Comparison of ENCODE assay signal across 8 mouse cellular contexts in genomic region chr5:24352251-24352859, GRCm38 (mm10). TPM values are rescaled to one million over a fixed set of nuclear protein-coding genes. Genes with fewer than 3 reads are reported as not detected.
DNase-seq lines count a peak whose midpoint lies in the region; ATAC-seq and TF ChIP-seq lines count a peak whose summit lies in the region.

No protein-coding gene starts in this region.

- peak overlapping the region; percentile 67 for H3K9ac ChIP-seq in forebrain, postnatal 0 days
- H3K9ac ChIP-seq in intestine, embryonic 15.5 days, result peak overlapping the region; percentile 67

- no peak for TF ChIP-seq CTCF in forebrain, postnatal 0 days (IDR thresholded peaks at IDR 0.05; ENCODE audit: low read depth)

- H3K4me2 ChIP-seq in forebrain, postnatal 0 days (ENCODE audit: low read depth), result peak overlapping the region; percentile 88
- H3K4me2 ChIP-seq in intestine, embryonic 15.5 days (replicated peaks), result peak overlapping the region; percentile 97

- H3K27me3 ChIP-seq in forebrain, postnatal 0 days (ENCODE audit: insufficient read depth, low read length), result no peaks in the 10 kb centered on the region
- no peaks in the 10 kb centered on the region for H3K27me3 ChIP-seq in intestine, embryonic 15.5 days (replicated peaks)

- peak; percentile 80 for DNase-seq in kidney, postnatal 10 days
- DNase-seq in kidney, adult 8-10 months, result no peak
- DNase-seq in brain, adult 2 months (ENCODE audit: low read depth, low spot score), result peak; percentile 64
- peak; percentile 29 for DNase-seq in forebrain, postnatal 0 days
- DNase-seq in neural tube, embryonic 10.5 days (ENCODE audit: extremely low spot score, low spot score), result peak; percentile 83
- DNase-seq in B cell, adult 2 months, result no peak
- no peak for DNase-seq in left cerebral cortex, postnatal 36 days (ENCODE audit: low spot score in 2 of 2)

- WGBS in forebrain, postnatal 0 days, result 7% methylated on average over 24 of the region's 24 CpGs
- WGBS in intestine, embryonic 15.5 days, result under 1% methylated on average over 24 of the region's 24 CpGs

- H3K27ac ChIP-seq in forebrain, postnatal 0 days (ENCODE audit: low read depth, low read length), result peak overlapping the region; percentile 73
- H3K27ac ChIP-seq in intestine, embryonic 15.5 days, result peak overlapping the region; percentile 95

- H3K4me1 ChIP-seq in forebrain, postnatal 0 days (ENCODE audit: insufficient read depth), result peaks cover 16% of the 10 kb centered on the region; the same call in 1 of the 2 replicates
- peaks cover 55% of the 10 kb centered on the region for H3K4me1 ChIP-seq in intestine, embryonic 15.5 days (replicated peaks)

- peak overlapping the region; percentile 78 for H3K4me3 ChIP-seq in forebrain, postnatal 0 days (ENCODE audit: low read depth, low read length)
- peak overlapping the region; percentile 74 for H3K4me3 ChIP-seq in intestine, embryonic 15.5 days (replicated peaks)

- peak; percentile 19 for ATAC-seq in forebrain, postnatal 0 days
- ATAC-seq in intestine, embryonic 15.5 days, result peak; percentile 70

- intact Hi-C loops in left cerebral cortex, postnatal 36 days (cut with DNase I), result loop anchor here (5.0 kb wide), 2 partner anchors 35 to 185 kb away; no protein-coding TSS in a partner anchor

- H3K36me3 ChIP-seq in forebrain, postnatal 0 days (ENCODE audit: insufficient read depth), result no peaks in the 10 kb centered on the region
- H3K36me3 ChIP-seq in intestine, embryonic 15.5 days, result no peaks in the 10 kb centered on the region

- no peaks in the 10 kb centered on the region for H3K9me3 ChIP-seq in forebrain, postnatal 0 days (ENCODE audit: low read length)
- H3K9me3 ChIP-seq in intestine, embryonic 15.5 days, result no peaks in the 10 kb centered on the region

RNA-seq across cellular contexts. Expression of gene Kcnh2, which starts 1.0 kb away (rescaled TPM):
- 13.5 and 21.2 TPM in 2 replicates for total RNA-seq in forebrain, postnatal 0 days (2014; rRNA removed)
- 4.7 and 6.8 TPM in 2 replicates for polyA plus RNA-seq in forebrain, postnatal 0 days (2015; fragmentation: Nextera tagmentation; extraction: Ambion mirVana)
- 6.7 and 7.6 TPM in 2 replicates for polyA plus RNA-seq in intestine, embryonic 15.5 days (2015; fragmentation: Nextera tagmentation; extraction: Ambion mirVana)
- 10 to 100 TPM; 32.2 to 32.6 TPM for total RNA-seq in left cerebral cortex, postnatal 36 days (2021)

RNA-seq across cellular contexts. Expression of gene Nos3, which starts 12.3 kb away (rescaled TPM):
- total RNA-seq in forebrain, postnatal 0 days (2014; rRNA removed), result 6.1 and 8.3 TPM in 2 replicates
- 6.3 and 6.8 TPM in 2 replicates for polyA plus RNA-seq in forebrain, postnatal 0 days (2015; fragmentation: Nextera tagmentation; extraction: Ambion mirVana)
- 7.4 and 7.9 TPM in 2 replicates for polyA plus RNA-seq in intestine, embryonic 15.5 days (2015; fragmentation: Nextera tagmentation; extraction: Ambion mirVana)
- 10 to 100 TPM in 1 of 2 experiments, 1 to 10 TPM in 1; 6.9 to 10.8 TPM for total RNA-seq in left cerebral cortex, postnatal 36 days (2021)

RNA-seq across cellular contexts. Expression of gene Atg9b, which starts 39.6 kb away (rescaled TPM):
- total RNA-seq in forebrain, postnatal 0 days (2014; rRNA removed), result 8.0 and 9.5 TPM in 2 replicates
- 3.4 and 5.1 TPM in 2 replicates for polyA plus RNA-seq in forebrain, postnatal 0 days (2015; fragmentation: Nextera tagmentation; extraction: Ambion mirVana)
- polyA plus RNA-seq in intestine, embryonic 15.5 days (2015; fragmentation: Nextera tagmentation; extraction: Ambion mirVana), result 1.6 and 2.4 TPM in 2 replicates
- 1 to 10 TPM; 2.4 to 4.4 TPM for total RNA-seq in left cerebral cortex, postnatal 36 days (2021)

RNA-seq across cellular contexts. Expression of gene Abcb8, which starts 41.1 kb away (rescaled TPM):
- 58.2 and 64.1 TPM in 2 replicates for total RNA-seq in forebrain, postnatal 0 days (2014; rRNA removed)
- 38.7 and 44.6 TPM in 2 replicates for polyA plus RNA-seq in forebrain, postnatal 0 days (2015; fragmentation: Nextera tagmentation; extraction: Ambion mirVana)
- 66.2 and 79.0 TPM in 2 replicates for polyA plus RNA-seq in intestine, embryonic 15.5 days (2015; fragmentation: Nextera tagmentation; extraction: Ambion mirVana)
- total RNA-seq in left cerebral cortex, postnatal 36 days (2021), result 10 to 100 TPM; 52.1 to 57.4 TPM

Comparison
In these comparisons a context has a peak if more than half of its experiments do, and no peak if none do; other contexts are left out.
1. DNase-seq: peak in kidney, postnatal 10 days (single experiment), brain, adult 2 months (single experiment), forebrain, postnatal 0 days (single experiment) and neural tube, embryonic 10.5 days (single experiment); none in kidney, adult 8-10 months (0 of 2), B cell, adult 2 months (0 of 2) and left cerebral cortex, postnatal 36 days (0 of 2).